Mouse (Mus musculus) kidney, postnatal 0 days (tissue): ENCODE measurements around the gene Rhobtb1. TPM values are rescaled to one million over a fixed set of nuclear protein-coding genes. Genes with fewer than 3 reads are reported as not detected.
A peak's percentile ranks its signal among the peaks of the same experiment; 100 is the strongest.

Experiments
- ATAC-seq: fragments of 200-750 bp; cut with Nextera tagmentation; replicated peaks from 2 replicates; pipeline ENCODE4 v1.8.0; 2017; ENCODE audit warnings: low read depth, moderate number of reproducible peaks, moderate TSS enrichment, moderate library complexity; ENCODE audit not compliant: low FRiP score
- DNase-seq: peaks from one replicate; pipeline ENCODE4 v3.0.0-alpha.2; 2016; ENCODE audit warnings: low spot score
- H3K27ac ChIP-seq: fragments of 300-500 bp; sonication (generic); 2 replicates; pipeline ENCODE4 v1.5.1; 2014; ENCODE audit warnings: mild to moderate bottlenecking
- H3K27me3 ChIP-seq: fragments of 300-500 bp; sonication (generic); 2 replicates; pipeline ENCODE4 v1.6.1; 2014; ENCODE audit warnings: low read length, mixed read lengths; ENCODE audit not compliant: insufficient read depth
- H3K36me3 ChIP-seq: fragments of 300-500 bp; sonication (generic); 2 replicates; pipeline ENCODE4 v1.6.1; 2014; ENCODE audit warnings: low read length, mixed read lengths; ENCODE audit not compliant: insufficient read depth
- H3K4me1 ChIP-seq: fragments of 300-500 bp; sonication (generic); replicated peaks from 2 replicates; pipeline ENCODE4 v1.6.1; 2014; ENCODE audit warnings: antibody characterized with exemption, low read length, mixed read lengths; ENCODE audit not compliant: insufficient read depth
- H3K4me2 ChIP-seq: fragments of 300-500 bp; sonication (generic); 2 replicates; pipeline ENCODE4 v1.6.1; 2014; ENCODE audit warnings: mild to moderate bottlenecking, low read length, moderate library complexity, mixed read lengths
- H3K4me3 ChIP-seq: fragments of 300-500 bp; sonication (generic); replicated peaks from 2 replicates; pipeline ENCODE4 v1.5.1; 2014; ENCODE audit warnings: low read depth, low read length
- H3K9ac ChIP-seq: fragments of 300-500 bp; sonication (generic); 2 replicates; pipeline ENCODE4 v1.6.1; 2014; ENCODE audit warnings: low read depth, low read length
- H3K9me3 ChIP-seq: fragments of 300-500 bp; sonication (generic); replicated peaks from 2 replicates; pipeline ENCODE4 v1.6.1; 2016; ENCODE audit warnings: low read length, inconsistent platforms, mixed read lengths
- CTCF ChIP-seq: IDR thresholded peaks from 2 replicates; pipeline ENCODE4 v1.5.1; 2016; ENCODE audit warnings: antibody characterized with exemption, low read depth, mild to moderate bottlenecking, moderate library complexity
- WGBS: fragments of 180-500 bp; shearing (Covaris S2); extraction: QIAGEN DNeasy Blood & Tissue Kit; methylation state at CpG from one replicate; pipeline ENCODE4 v1.1.7; 2014; 5-methylcytosine and 5-hydroxymethylcytosine counted together
- polyA plus RNA-seq: library from polyadenylated mRNA; unstranded; fragments of >200 nt; fragmentation: Nextera tagmentation; extraction: Ambion mirVana; gene quantifications from 2 replicates; pipeline ENCODE4 v1.2.1, GENCODE M21; 2015

Rhobtb1 gene
- polyA plus RNA-seq, 1 experiment from 2014 or later = 24.6 TPM

DNA sequence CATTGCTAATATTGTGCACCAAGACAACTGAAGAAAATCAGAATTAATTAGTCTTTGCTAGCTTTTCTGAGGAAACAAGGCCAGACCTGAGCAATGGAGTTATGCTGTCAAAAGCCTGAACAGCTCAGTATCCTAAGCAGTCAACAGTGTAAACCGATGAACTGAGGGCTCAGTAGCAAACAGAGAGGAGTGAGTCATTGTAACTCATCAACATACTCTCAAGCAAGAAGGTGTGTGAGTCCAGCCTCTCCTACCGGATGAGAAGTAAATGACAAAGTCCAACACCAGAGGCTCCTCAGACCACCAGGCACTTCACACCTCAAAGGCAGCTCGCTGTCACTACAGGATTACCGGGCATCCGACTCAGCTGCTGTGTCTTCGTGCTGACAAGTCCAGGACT is 188.8 kb downstream of the Rhobtb1 start:
- Histone ChIP-seq H3K27me3 (no peaks in the 10 kb centered on the region), H3K4me2 (no peak overlapping the region), H3K9me3 (no peaks in the 10 kb centered on the region), H3K9ac (no peak overlapping the region), H3K27ac (no peak overlapping the region), H3K36me3 (peaks cover 52% of the 10 kb centered on the region), H3K4me1 (no peaks in the 10 kb centered on the region), H3K4me3 (no peak overlapping the region)
- 90% methylated on average over 6 of the region's 6 CpGs for WGBS
- DNase-seq (no peak), ATAC-seq (peak; percentile 63)
- no peak for TF ChIP-seq CTCF

Other genes with a start within 250 kb of the Rhobtb1 start
- gene A930033H14Rik, start 61.7 kb downstream of the Rhobtb1 start, polyA plus RNA-seq = 2.3 and 2.9 TPM in 2 replicates
- gene Cdk1, start 201.5 kb downstream of the Rhobtb1 start, polyA plus RNA-seq = 230 and 245 TPM in 2 replicates
- gene Ank3, start 247.3 kb downstream of the Rhobtb1 start, polyA plus RNA-seq = 48.8 and 52.4 TPM in 2 replicates